Mouse (Mus musculus) left cerebral cortex, adult 9 months (tissue): ENCODE data around the gene Lcn5.

Experiments
- DNase-seq, 2 experiments: peaks; one replicate each; pipeline ENCODE4 v3.0.0; 2022; ENCODE audit warnings: low spot score in 2 of 2

Gene Lcn5

GRCm38 (mm10) chr2:25657652-25658051 lies at the start of gene Lcn5:
TSS of gene Lcn5 (plus strand) at chr2:25657952.
- DNase-seq: no peak

- DNase-seq: no peak
Measured at GRCm38 (mm10) chr2:25608671-25609070, 49.1 kb upstream of the Lcn5 start.

GRCm38 (mm10) chr2:25616398-25616797 lies 41.4 kb upstream of the Lcn5 start:
- no peak for DNase-seq

GRCm38 (mm10) chr2:25617578-25617977 lies 40.2 kb upstream of the Lcn5 start, which contains the start of gene Ccdc183:
TSS of gene Ccdc183 (minus strand) at chr2:25617678.
- no peak for DNase-seq

GRCm38 (mm10) chr2:25620386-25620785 lies 37.4 kb upstream of the Lcn5 start:
- DNase-seq: no peak

- no peak for DNase-seq
Measured at GRCm38 (mm10) chr2:25620852-25621228, 36.9 kb upstream of the Lcn5 start.

- DNase-seq: peak; percentile 61 to 89
Measured at GRCm38 (mm10) chr2:25621229-25622200, 36.2 kb upstream of the Lcn5 start, which contains the start of gene Tmem141. TSS of gene Tmem141 (minus strand) at chr2:25622005.

GRCm38 (mm10) chr2:25625986-25626385 lies 31.8 kb upstream of the Lcn5 start:
- DNase-seq: no peak

- no peak for DNase-seq
Measured at GRCm38 (mm10) chr2:25627811-25628210, 29.9 kb upstream of the Lcn5 start, which contains the start of gene Fcna. TSS of gene Fcna (minus strand) at chr2:25628030.

- DNase-seq: no peak
Measured at GRCm38 (mm10) chr2:25628738-25629137, 29.0 kb upstream of the Lcn5 start.

- DNase-seq: no peak
Measured at GRCm38 (mm10) chr2:25633616-25634015, 24.1 kb upstream of the Lcn5 start.

- no peak for DNase-seq
Measured at GRCm38 (mm10) chr2:25634046-25634445, 23.7 kb upstream of the Lcn5 start.

GRCm38 (mm10) chr2:25639890-25640289 lies 17.9 kb upstream of the Lcn5 start:
- DNase-seq: no peak

- DNase-seq: no peak
Measured at GRCm38 (mm10) chr2:25652902-25653301, 4.8 kb upstream of the Lcn5 start, which contains the start of gene Lcn8. TSS of gene Lcn8 (plus strand) at chr2:25653120.

- DNase-seq: no peak
Measured at GRCm38 (mm10) chr2:25654502-25654901, 3.2 kb upstream of the Lcn5 start.

GRCm38 (mm10) chr2:25656691-25657090 lies 1.1 kb upstream of the Lcn5 start:
- peak in 1 of 2 experiments; percentile 5 for DNase-seq

GRCm38 (mm10) chr2:25657246-25657645 lies 506 bp upstream of the Lcn5 start:
- DNase-seq: no peak

GRCm38 (mm10) chr2:25660279-25660678 lies 2.5 kb downstream of the Lcn5 start:
- DNase-seq: no peak

- no peak for DNase-seq
Measured at GRCm38 (mm10) chr2:25661245-25661970, 3.7 kb downstream of the Lcn5 start.

- DNase-seq: peak in 1 of 2 experiments; percentile 34
Measured at GRCm38 (mm10) chr2:25663511-25663910, 5.8 kb downstream of the Lcn5 start.

GRCm38 (mm10) chr2:25664125-25664524 lies 6.4 kb downstream of the Lcn5 start:
- no peak for DNase-seq

GRCm38 (mm10) chr2:25666516-25666915 lies 8.8 kb downstream of the Lcn5 start:
- DNase-seq: no peak
